Mouse (Mus musculus) small intestine, adult 10 weeks (tissue): ENCODE results near the gene Gm21028. TPM values are rescaled to one million over a fixed set of nuclear protein-coding genes. Genes with fewer than 3 reads are reported as not detected.

Source experiments
- polyA plus RNA-seq: library from polyadenylated mRNA; stranded (reverse); fragments of 350-450 nt; fragmentation: Illumina TruSeq; extraction: RNeasy Lipid Tissue Mini Kit (QIAGEN cat#74804); gene quantifications from one replicate; pipeline ENCODE4 v1.2.3, GENCODE M21; 2014; ENCODE audit warnings: low replicate concordance

Gene Gm21028
- not detected for polyA plus RNA-seq

DNA sequence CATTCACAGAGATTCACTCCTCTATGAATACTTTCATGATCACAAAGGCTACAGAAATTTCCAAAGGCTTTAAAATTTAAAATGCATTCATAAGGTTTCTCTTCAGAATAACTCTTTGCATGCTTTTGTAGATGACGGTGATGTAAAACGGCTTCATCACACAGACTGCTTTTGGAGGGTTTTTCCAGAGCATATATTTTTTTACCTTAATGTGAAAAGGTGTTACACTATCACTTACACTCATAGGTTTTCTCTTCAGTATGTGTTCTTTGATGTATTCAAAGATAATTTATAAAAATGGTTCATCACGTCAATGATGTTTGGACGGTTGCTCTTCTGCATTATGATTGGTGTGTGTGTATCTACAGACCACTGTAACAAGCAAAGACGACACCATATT, at the start of gene Gm21028:
Gm21028 (minus strand) TSS at position 101 of the 400 bp plus-strand sequence.

DNA sequence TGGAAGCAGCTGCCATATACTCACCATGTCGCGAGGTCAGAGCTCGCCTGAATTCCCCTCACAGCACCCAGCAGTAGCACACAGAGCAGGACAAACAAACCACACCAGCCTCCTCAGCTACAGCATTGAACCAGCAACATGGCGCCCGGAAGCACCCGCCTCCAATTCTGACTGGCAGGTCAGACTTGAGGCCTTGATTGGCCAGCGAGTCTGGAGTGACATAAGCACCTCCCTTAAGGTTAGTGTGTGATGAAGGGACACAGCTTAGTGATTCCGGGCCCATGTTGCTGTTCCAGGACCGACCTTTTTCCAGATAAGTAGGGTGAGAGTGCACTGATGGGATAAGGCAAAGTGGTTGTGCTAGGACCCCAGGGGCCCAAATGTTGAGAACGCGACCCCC, 14.0 kb upstream of the Gm21028 start, which contains the start of gene Zfp977:
Zfp977 (minus strand) TSS at position 135 of the 400 bp plus-strand sequence.

Other genes starting within 250 kb of the Gm21028 start
- gene 4933421I07Rik, start 130.5 kb downstream of the Gm21028 start, polyA plus RNA-seq = not detected
- 18.5 TPM for gene Zfp141, start 72.8 kb downstream of the Gm21028 start, polyA plus RNA-seq
- 2.9 TPM for gene Zfp977, start 14.0 kb upstream of the Gm21028 start, polyA plus RNA-seq
- gene Zfp976, start 64.0 kb upstream of the Gm21028 start, polyA plus RNA-seq = 15.8 TPM
- 21.9 TPM for gene Zfp975, start 114.2 kb upstream of the Gm21028 start, polyA plus RNA-seq
- 0.30 TPM for gene Gm17067, start 148.4 kb upstream of the Gm21028 start, polyA plus RNA-seq
- gene Vmn2r62, start 214.9 kb upstream of the Gm21028 start, polyA plus RNA-seq = not detected